Mouse (Mus musculus) lung, adult 2 months (tissue): ENCODE results near the gene Irf3.

ENCODE experiments used
- CTCF ChIP-seq: fragments of 200-500 bp; IDR thresholded peaks from 2 replicates; pipeline ENCODE4 v1.5.1; 2011; ENCODE audit warnings: mild to moderate bottlenecking, low read length, control low read depth; ENCODE audit not compliant: insufficient read depth
- POLR2A ChIP-seq: fragments of 200-500 bp; IDR thresholded peaks from 2 replicates; pipeline ENCODE4 v1.6.1; 2011; ENCODE audit warnings: low read depth, mild to moderate bottlenecking, control low read depth, low read length, borderline replicate concordance; ENCODE audit errors: extremely low read depth

- TF ChIP-seq POLR2A, result no peak
- TF ChIP-seq CTCF, result no peak
Observed at GRCm38 (mm10) chr7:44964990-44965389, 32.5 kb upstream of the Irf3 start.
